Comparison of ENCODE assay signal across 16 mouse cellular contexts in the genomic region with DNA sequence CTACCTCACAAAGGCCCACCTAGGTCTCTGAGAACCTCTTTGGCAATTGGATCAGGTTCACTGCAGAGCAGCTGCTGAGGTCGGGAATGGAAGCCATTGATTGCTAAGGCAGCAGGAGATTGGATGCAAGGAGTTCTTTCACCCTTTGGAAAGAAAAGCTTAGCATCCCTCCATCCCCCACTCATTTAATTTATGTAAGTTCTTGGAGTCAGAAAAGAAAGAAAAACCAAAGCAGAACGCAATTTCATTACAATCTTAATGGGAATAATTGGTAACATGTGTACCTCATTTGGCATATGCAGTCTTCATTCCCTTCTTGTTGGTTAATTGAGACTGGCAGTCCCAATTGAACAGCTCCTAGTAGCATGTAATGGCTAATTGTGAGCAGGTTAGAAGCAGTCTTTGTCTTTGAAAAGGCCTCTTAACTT.
DNase-seq lines count a peak whose midpoint lies in the region; ATAC-seq lines count a peak whose summit lies in the region.
"Had no signal": no experiment of that assay in that cellular context is flagged by ENCODE, and none has a peak within 500 bp of the region (broad histone marks: within the 10 kb centered on the region; RNA-seq: fewer than 3 reads in every experiment).

No protein-coding gene starts in this region.

- H3K4me3 ChIP-seq in embryonic facial prominence, embryonic 10.5 days: no peak overlapping the region
- H3K4me3 ChIP-seq in forebrain, embryonic 13.5 days: no peak overlapping the region
- H3K4me3 ChIP-seq in limb, embryonic 12.5 days (replicated peaks): no peak overlapping the region
- H3K4me3 ChIP-seq: limb, embryonic 15.5 days; neural tube, embryonic 15.5 days; stomach, embryonic 15.5 days had no signal

- ATAC-seq in forebrain, embryonic 13.5 days: peak; percentile 88
- ATAC-seq in limb, embryonic 12.5 days (ENCODE audit: insufficient number of reproducible peaks, insufficient read depth, low FRiP score, low TSS enrichment, low read depth): no peak
- ATAC-seq: liver, postnatal 0 days had no signal

- no peak overlapping the region for H3K9ac ChIP-seq in forebrain, embryonic 13.5 days
- H3K9ac ChIP-seq in limb, embryonic 12.5 days (replicated peaks): no peak overlapping the region
- H3K9ac ChIP-seq: limb, embryonic 15.5 days; liver, postnatal 0 days; neural tube, embryonic 15.5 days; stomach, embryonic 15.5 days had no signal

- WGBS in embryonic facial prominence, embryonic 10.5 days: 18% methylated on average over 2 of the region's 2 CpGs
- 10% methylated on average over 2 of the region's 2 CpGs for WGBS in forebrain, embryonic 13.5 days
- WGBS in limb, embryonic 12.5 days: 11% methylated on average over 2 of the region's 2 CpGs

- H3K27me3 ChIP-seq in embryonic facial prominence, embryonic 10.5 days (replicated peaks; ENCODE audit: low read depth, poor library complexity, severe bottlenecking): no peaks in the 10 kb centered on the region
- peaks cover 20% of the 10 kb centered on the region for H3K27me3 ChIP-seq in forebrain, embryonic 13.5 days
- H3K27me3 ChIP-seq in limb, embryonic 12.5 days: no peaks in the 10 kb centered on the region
- H3K27me3 ChIP-seq: limb, embryonic 15.5 days; neural tube, embryonic 15.5 days; stomach, embryonic 15.5 days had no signal

- H3K4me1 ChIP-seq in embryonic facial prominence, embryonic 10.5 days: peaks cover 39% of the 10 kb centered on the region
- peaks cover 7% of the 10 kb centered on the region; the same call in 1 of the 2 replicates for H3K4me1 ChIP-seq in forebrain, embryonic 13.5 days
- H3K4me1 ChIP-seq in limb, embryonic 12.5 days (replicated peaks): peaks cover 18% of the 10 kb centered on the region
- H3K4me1 ChIP-seq: limb, embryonic 15.5 days; neural tube, embryonic 15.5 days; stomach, embryonic 15.5 days had no signal

- peak; percentile 72 for DNase-seq in Muller cell, postnatal 12 days (ENCODE audit: inconsistent ontology term)
- DNase-seq in embryonic facial prominence, embryonic 10.5 days (ENCODE audit: low spot score): peak; percentile 67
- no peak for DNase-seq in layer of hippocampus, postnatal 10 days (ENCODE audit: low spot score in 2 of 2)
- no peak for DNase-seq in natural killer cell, adult 2 months (ENCODE audit: low spot score in 2 of 2)
- DNase-seq in thymus, postnatal 14 days: no peak
- DNase-seq: adrenal gland, postnatal 36 days; cerebellum, adult 8-10 months; heart, adult 18-20 months; layer of hippocampus, postnatal 36 days; liver, postnatal 0 days; thymus, adult 2 months had no signal

- H3K36me3 ChIP-seq in embryonic facial prominence, embryonic 10.5 days (replicated peaks): no peaks in the 10 kb centered on the region
- H3K36me3 ChIP-seq in forebrain, embryonic 13.5 days (ENCODE audit: poor library complexity, severe bottlenecking): no peaks in the 10 kb centered on the region
- no peaks in the 10 kb centered on the region for H3K36me3 ChIP-seq in limb, embryonic 12.5 days
- H3K36me3 ChIP-seq: limb, embryonic 15.5 days; neural tube, embryonic 15.5 days; stomach, embryonic 15.5 days had no signal

- H3K27ac ChIP-seq in embryonic facial prominence, embryonic 10.5 days (replicated peaks): peak overlapping the region; percentile 37; the same call in 1 of the 2 replicates
- H3K27ac ChIP-seq in forebrain, embryonic 13.5 days: no peak overlapping the region
- H3K27ac ChIP-seq in limb, embryonic 12.5 days: peak overlapping the region; percentile 36
- H3K27ac ChIP-seq: limb, embryonic 15.5 days; neural tube, embryonic 15.5 days; stomach, embryonic 15.5 days had no signal

- H3K9me3 ChIP-seq in embryonic facial prominence, embryonic 10.5 days: peaks cover 5% of the 10 kb centered on the region; the same call in 1 of the 2 replicates
- H3K9me3 ChIP-seq in forebrain, embryonic 13.5 days (replicated peaks): no peaks in the 10 kb centered on the region; the same call in 1 of the 2 replicates
- peaks cover 4% of the 10 kb centered on the region for H3K9me3 ChIP-seq in limb, embryonic 12.5 days
- H3K9me3 ChIP-seq: limb, embryonic 15.5 days; neural tube, embryonic 15.5 days; stomach, embryonic 15.5 days had no signal

- no peak overlapping the region for H3K4me2 ChIP-seq in forebrain, embryonic 13.5 days
- H3K4me2 ChIP-seq in limb, embryonic 12.5 days: no peak overlapping the region
- H3K4me2 ChIP-seq: limb, embryonic 15.5 days; neural tube, embryonic 15.5 days; stomach, embryonic 15.5 days had no signal

Comparison
In these comparisons a context has a peak if more than half of its experiments do, and no peak if none do; other contexts are left out.
1. DNase-seq: peak in Muller cell, postnatal 12 days (single experiment) and embryonic facial prominence, embryonic 10.5 days (single experiment); none in layer of hippocampus, postnatal 10 days (0 of 2), natural killer cell, adult 2 months (0 of 2) and thymus, postnatal 14 days (single experiment).